Mouse (Mus musculus) kidney, adult 2 months (tissue): Measurements from ENCODE around the gene Arsg.

Experiments
- CTCF ChIP-seq: fragments of 200-500 bp; conservative IDR thresholded peaks from 2 replicates; pipeline ENCODE4 v1.5.1; 2011; ENCODE audit warnings: low read depth, mild to moderate bottlenecking, control low read depth, low read length, moderate library complexity, mixed read lengths; ENCODE audit not compliant: insufficient read depth, insufficient read length
- POLR2A ChIP-seq: fragments of 200-500 bp; IDR thresholded peaks from one replicate; pipeline ENCODE4 v1.6.1; 2011; ENCODE audit warnings: low read depth, low read length, control low read depth

GRCm38 (mm10) chr11:109583986-109584385 is 110.8 kb downstream of the Arsg start:
- TF ChIP-seq POLR2A (no peak), CTCF (no peak)
